Mouse (Mus musculus): ENCODE measurements around the gene Hoxa7. TPM values are rescaled to one million over a fixed set of nuclear protein-coding genes. Genes with fewer than 3 reads are reported as not detected.

Hoxa7 gene
- total RNA-seq, 2 experiments from 2014 or later: not detected

- no peak for DNase-seq
- intact Hi-C loops (cut with DNase I): no loop called here
These were observed 7.4 kb downstream of the Hoxa7 start for GRCm38 (mm10) chr6:52214271-52214670.

- no peak for DNase-seq
- intact Hi-C loops (cut with DNase I): no loop called here
These were observed 8.3 kb downstream of the Hoxa7 start, which contains the start of the genes Hoxa3 and Gm28308 for GRCm38 (mm10) chr6:52213119-52213986. Gene Hoxa3, minus strand, starts transcription at chr6:52213336. Gene Gm28308, minus strand, starts transcription at chr6:52213339.

- no peak for DNase-seq
- intact Hi-C loops (cut with DNase I): no loop called here
These were observed 9.0 kb downstream of the Hoxa7 start for GRCm38 (mm10) chr6:52212556-52213118.

GRCm38 (mm10) chr6:52211961-52212360 lies 9.7 kb downstream of the Hoxa7 start:
- DNase-seq: no peak
- intact Hi-C loops (cut with DNase I): no loop called here

GRCm38 (mm10) chr6:52211170-52211935 lies 10.3 kb downstream of the Hoxa7 start:
- intact Hi-C loops (cut with DNase I): no loop called here
- DNase-seq: peak; percentile 72

- intact Hi-C loops (cut with DNase I): no loop called here
- DNase-seq: no peak
These were observed 12.0 kb downstream of the Hoxa7 start for GRCm38 (mm10) chr6:52209685-52210046.

- no peak for DNase-seq
- intact Hi-C loops (cut with DNase I): no loop called here
These were observed 12.6 kb downstream of the Hoxa7 start for GRCm38 (mm10) chr6:52208868-52209684.

GRCm38 (mm10) chr6:52208072-52208867 lies 13.4 kb downstream of the Hoxa7 start, which contains the start of gene Hoxa6:
Gene Hoxa6, minus strand, starts transcription at chr6:52208722.
- intact Hi-C loops (cut with DNase I): no loop called here
- DNase-seq: no peak

GRCm38 (mm10) chr6:52207684-52207976 lies 14.0 kb downstream of the Hoxa7 start:
- DNase-seq: no peak
- intact Hi-C loops (cut with DNase I): no loop called here

- intact Hi-C loops (cut with DNase I): no loop called here
- DNase-seq: no peak
These were observed 14.6 kb downstream of the Hoxa7 start for GRCm38 (mm10) chr6:52206882-52207683.

GRCm38 (mm10) chr6:52205638-52206621 lies 15.7 kb downstream of the Hoxa7 start:
- intact Hi-C loops (cut with DNase I): no loop called here
- DNase-seq: no peak

GRCm38 (mm10) chr6:52205221-52205620 lies 16.4 kb downstream of the Hoxa7 start:
- no peak for DNase-seq
- intact Hi-C loops (cut with DNase I): no loop called here

- intact Hi-C loops (cut with DNase I): loop anchor here (5.0 kb wide), 1 partner anchor 202 kb away; no protein-coding TSS in a partner anchor
- DNase-seq: peak; percentile 58
These were observed 17.5 kb downstream of the Hoxa7 start, which contains the start of gene Hoxa5 for GRCm38 (mm10) chr6:52204050-52204752. Gene Hoxa5, minus strand, starts transcription at chr6:52204587.

- no peak for DNase-seq
- intact Hi-C loops (cut with DNase I): loop anchor here (5.0 kb wide), 1 partner anchor 201 kb away; no protein-coding TSS in a partner anchor
These were observed 18.1 kb downstream of the Hoxa7 start for GRCm38 (mm10) chr6:52203371-52204049.

GRCm38 (mm10) chr6:52203121-52203370 lies 18.6 kb downstream of the Hoxa7 start:
- intact Hi-C loops (cut with DNase I): loop anchor here (5.0 kb wide), 1 partner anchor 201 kb away; no protein-coding TSS in a partner anchor
- DNase-seq: no peak

GRCm38 (mm10) chr6:52202362-52203120 lies 19.1 kb downstream of the Hoxa7 start:
- intact Hi-C loops (cut with DNase I): loop anchor here (5.0 kb wide), 1 partner anchor 200 kb away; no protein-coding TSS in a partner anchor
- DNase-seq: no peak

Data from left cerebral cortex, postnatal 4 days (tissue).